Mouse (Mus musculus) neural tube, embryonic 10.5 days (tissue): ENCODE measurements at regions not wholly inside any gene's neighbourhood (a gene's known extent, or its start where the extent isn't known, plus 50 kb on each side); places are given as distances from the start of the nearest gene placed in this dataset.

ENCODE experiments used
- DNase-seq: peaks from one replicate; pipeline ENCODE4 v3.0.0-alpha.2; 2017; ENCODE audit warnings: low spot score; ENCODE audit errors: extremely low spot score

DNA sequence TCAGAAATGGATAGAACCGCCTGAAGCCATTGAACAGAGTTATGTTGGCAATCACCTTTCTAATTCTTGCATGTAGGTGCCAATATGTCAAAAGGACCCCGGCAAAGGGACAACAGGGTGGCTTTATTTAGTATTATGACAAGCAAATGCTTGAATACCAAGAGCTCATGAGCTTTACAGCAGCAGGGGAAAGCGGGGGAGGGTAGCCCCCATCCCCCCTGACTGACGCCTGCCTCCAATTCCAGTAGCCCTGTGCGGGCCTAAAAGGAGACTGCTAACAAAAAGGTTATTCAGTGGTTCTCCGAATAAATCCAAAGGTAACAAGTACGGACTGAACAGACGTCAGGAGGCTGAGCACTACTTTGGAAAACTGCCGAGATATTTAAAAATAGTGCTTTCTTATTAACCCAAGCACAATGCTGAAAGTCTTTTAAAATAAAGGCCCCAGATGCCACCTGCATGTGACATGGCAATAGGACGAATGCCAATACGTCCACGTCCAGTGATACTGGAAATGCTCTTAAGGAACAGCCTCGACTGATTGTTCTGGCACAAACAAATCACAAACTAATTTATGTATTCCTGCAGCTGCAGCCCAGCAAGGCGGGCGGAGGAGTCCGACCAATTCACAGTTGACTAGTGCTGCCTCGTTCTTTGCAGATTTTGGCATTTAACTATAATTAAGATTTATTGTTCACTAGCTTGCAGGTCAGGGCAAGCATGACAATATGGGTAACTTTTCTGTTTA lies 771.7 kb upstream of the Car8 start:
- DNase-seq: no peak

DNA sequence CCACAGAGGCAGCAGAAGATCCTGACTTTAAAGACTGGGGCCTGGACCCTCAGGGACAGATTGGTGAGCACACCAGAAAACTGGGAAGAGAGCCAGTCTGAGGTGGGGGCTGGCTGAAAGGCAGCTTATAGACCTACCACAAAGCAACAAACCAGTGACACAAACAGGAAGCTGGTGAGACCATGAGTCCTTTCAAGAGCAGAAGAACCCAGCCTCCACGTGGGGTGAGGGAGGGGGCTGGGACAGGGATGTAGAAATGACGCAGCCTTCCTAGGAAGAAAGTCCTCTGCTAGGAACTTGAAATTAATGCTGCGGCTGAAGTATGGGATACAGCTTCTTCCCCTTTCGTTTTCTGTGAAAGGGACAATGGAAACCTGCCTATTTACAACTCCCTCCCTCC lies 770.8 kb upstream of the Car8 start:
- no peak for DNase-seq

DNA sequence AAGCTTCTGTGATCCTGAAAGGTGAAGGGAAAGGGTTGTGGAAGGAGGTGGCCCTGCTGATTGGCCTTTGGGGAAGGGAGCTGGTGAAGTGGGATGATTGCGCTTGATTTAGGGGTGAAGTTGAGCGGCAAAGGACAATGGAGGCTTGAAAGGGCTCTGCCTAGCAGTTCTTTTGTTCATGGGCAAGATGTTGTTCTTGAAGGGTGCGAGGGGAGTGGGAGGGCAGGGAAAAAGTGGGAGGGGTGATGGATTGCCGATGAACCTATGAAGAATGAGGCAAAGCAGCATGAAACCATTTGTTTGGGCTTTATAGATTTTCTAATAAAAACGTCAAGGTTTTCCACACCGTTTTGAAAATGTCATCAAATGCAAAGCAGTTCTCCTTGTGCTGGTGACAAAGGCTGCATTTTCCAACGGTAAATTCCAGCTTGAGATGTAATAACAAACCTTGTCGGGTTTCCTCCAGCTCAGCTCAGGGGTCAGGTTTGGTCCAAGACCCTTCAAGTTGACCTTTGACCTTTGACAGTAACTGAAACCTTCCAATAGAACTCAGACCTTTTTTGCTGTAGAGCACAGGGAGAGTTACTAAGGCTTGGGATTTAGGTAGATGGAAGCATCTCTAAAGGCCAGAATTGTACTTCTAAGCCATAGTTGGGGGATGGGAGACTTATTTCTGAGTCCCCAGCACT lies 767.2 kb upstream of the Car8 start:
- peak; percentile 54 for DNase-seq

DNA sequence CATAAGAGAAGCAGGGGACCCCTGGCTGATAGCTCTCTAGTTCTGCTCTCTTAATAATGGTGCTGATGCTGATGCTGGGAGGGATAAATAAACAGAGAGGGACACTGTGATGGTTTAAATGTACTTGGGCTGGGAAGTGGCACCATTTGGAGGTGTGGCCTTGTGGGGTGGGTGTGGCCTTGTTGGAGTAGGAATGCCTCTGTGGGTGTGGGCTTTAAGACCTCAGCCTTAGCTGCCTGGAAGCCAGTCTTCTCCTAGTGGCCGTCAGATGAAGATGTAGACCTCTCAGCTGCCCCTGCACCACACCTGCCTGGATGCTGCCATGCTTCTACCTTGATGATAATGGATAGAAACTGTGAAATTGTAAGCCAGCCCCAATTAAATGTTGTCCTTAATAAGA lies 765.0 kb upstream of the Car8 start:
- DNase-seq: no peak

DNA sequence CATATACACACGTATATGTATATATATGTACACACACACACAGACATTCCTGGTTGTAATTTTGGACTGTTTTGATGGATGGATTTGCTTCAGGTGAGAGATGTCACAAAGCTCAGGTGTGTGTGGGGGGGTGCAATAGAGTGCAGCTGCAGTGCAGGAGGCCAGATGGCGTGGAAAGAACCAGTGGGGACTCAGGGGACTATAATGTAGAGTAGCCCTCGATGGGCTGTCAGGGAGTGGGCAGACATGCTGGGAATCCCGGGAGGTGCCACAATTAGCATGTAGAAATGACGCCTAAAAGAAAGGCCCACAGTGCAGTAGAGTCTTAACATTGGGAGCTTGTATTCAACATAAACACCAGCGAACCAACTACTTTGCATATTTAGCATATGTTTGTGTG lies 763.5 kb upstream of the Car8 start:
- no peak for DNase-seq

DNA sequence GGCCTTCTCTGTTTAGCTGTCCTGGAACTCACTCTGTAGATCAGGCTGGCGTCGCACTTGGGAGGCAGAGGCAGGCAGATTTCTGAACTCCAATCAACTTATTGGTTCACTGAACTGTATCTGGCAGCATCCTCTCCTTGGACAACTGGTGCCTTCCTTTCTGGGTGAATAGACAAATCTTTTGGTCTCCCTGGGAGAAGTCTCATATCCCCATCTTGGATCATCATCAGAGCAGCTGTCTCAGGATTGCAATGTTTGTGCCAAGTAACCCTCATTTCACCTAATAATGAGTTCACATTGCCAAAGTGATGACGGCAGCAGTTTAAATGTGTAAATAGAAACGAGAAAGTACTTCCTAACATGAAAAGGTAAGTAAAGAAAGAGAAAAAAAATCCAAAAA lies 759.8 kb upstream of the Car8 start:
- no peak for DNase-seq

DNA sequence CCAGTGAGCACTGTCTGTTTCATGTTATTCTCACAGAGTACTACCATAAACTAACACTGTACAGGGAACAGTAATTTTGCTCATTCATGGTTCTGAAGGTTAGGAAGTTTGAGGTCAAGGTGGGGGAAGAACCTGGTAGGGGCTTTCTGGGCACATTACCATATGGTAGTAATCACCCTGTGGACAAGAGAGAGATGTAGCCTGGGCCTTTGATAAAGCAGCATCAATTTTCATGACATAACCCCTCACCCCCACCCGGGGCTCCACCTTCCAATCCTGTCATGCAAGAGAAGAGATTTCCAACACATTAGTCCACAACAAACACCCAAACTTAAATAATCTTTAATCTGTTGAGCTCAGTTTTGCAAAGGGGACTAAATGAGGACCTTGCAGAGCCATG lies 753.3 kb upstream of the Car8 start:
- no peak for DNase-seq

DNA sequence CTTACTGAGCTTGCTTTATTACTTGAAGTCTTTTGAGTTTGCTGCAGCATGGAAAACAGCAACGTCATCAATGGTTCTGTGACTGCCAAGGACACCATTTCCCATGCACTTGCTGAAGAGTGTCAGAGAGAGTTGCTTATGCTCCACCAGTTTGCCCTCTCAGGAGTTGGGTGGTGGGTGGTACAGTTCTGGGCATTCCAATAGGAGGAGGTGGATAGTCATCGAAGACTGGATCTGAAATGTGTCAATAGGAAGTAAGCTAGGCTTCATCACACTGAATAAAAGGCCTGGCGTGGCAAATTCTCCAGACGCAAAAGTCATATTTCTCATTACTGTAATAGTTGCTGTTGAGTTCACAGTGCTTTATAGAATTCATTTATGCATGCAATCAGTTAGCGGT lies 751.7 kb upstream of the Car8 start:
- DNase-seq: no peak

DNA sequence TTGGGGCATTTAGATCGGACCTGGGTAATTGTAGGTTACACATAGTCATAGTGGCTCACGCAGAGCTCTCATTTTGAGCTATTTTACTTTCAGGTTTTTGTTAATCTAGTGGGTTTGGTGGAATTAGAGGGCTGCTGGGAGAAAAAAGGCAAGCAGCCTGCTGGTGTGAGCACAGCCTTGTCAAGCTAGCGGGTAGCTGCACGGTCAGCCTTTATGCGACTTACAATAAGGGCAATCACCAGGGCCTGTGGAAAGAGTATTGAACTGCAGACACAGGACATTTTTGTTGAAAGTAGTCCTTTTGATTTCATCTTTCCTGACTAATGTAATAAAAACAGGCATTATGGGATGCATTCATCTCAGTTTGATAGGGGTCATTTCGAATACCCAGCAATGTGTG lies 750.8 kb upstream of the Car8 start:
- no peak for DNase-seq

DNA sequence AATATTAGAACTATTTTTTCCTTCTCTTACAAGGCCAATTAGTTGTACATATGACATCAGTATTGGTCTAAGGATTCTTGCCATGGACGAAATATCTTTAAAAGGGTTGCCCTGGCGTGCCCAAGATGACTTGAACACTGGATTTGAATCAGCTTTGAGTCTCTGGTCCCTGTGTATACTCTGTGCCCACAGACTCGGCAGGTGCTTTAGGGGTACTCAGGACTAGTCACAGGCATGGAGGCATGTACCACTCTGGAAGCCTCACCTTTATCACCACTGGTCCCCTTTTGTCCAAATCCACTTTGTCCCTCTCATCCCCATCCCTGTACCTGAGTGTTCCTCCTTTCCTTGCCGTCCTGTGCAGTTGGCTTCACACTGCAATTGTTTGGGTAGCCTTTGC lies 750.3 kb upstream of the Car8 start:
- no peak for DNase-seq

DNA sequence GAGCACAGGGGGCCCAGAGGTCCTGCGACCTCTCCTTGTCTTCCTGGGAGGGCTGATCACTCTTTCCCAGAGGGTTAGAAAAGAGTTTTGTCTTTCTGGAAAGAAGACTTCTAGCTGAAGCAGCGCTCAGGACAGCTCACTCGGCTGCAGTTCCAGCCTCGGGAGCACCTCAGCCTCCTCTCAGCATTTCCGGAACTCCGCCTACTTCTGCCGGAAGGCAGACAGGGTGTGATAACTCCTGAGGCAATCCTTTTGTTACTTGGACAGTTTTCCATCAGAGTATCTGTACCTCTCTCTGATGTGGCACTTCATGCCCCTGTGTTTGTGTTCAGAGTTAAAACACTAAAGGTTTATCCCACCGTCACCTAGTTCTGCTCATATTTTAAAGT lies 749.5 kb upstream of the Car8 start:
- DNase-seq: no peak

DNA sequence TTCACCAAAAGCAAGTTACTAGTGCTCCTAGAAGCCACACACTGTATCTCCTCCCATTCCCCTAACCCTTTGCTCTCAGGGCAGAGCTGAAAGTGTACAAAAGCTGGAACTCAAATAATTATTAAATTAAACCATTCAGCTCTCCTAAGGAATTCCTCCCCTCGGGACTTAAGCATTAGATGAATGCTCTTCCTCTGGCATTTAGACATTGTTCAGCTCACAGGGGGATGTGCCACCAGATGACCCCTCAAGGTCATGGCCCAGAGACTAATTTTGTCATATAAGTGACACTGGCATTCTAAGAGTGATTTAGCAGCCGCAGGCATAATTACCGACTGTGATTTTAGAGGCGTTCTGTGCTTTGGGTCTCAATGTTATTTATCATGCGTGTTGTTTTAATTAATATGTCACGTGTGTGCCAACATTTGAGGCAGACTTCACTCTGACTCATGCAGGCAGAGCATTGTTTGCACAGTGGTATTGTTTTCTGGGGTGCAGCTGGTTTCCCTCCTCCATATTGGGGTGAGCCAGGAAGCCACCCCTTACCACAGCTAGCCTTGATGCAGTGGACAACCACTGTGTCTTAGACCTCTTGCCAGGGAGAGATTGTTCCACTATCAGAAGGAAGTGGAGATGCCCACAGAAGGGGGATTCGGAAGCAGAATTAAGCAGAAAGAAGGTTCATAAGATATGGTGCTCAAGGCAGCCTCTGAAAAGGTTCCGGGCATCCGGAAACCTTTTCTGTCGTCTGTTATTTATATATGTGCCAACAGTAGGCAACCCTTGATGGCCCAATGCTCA lies 748.9 kb upstream of the Car8 start:
- no peak for DNase-seq

DNA sequence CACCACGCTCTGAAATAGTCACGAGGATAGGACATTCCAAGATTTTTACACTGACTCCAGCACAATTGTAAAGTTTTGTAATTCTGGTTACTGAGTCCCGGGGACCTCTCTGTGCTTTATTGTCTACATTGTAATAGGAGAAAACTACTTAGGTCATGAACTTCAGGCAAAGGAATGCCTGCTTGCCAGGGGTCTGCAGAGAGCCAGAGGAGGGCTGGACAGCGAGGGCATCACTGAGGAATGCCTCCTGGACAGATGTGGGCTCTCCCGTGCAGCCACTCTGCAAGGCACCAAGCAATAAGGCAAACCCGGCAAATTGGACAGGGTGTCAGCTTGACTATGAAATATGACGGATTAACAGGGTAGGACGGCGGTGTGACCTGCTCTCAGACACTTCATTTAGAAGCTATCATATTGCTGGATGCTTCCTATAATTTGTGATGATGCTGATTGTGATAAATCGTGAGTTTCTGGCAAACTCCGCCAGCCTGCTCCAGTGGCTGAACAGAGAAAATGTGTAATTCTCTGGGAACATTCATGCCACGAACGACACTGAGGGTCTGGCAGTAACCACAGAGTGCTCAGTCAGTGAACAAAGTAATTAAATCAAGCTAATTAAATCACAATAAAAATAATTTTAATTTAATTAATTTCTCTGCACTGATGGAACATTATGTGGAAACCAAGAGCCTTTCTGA lies 747.7 kb upstream of the Car8 start:
- no peak for DNase-seq

DNA sequence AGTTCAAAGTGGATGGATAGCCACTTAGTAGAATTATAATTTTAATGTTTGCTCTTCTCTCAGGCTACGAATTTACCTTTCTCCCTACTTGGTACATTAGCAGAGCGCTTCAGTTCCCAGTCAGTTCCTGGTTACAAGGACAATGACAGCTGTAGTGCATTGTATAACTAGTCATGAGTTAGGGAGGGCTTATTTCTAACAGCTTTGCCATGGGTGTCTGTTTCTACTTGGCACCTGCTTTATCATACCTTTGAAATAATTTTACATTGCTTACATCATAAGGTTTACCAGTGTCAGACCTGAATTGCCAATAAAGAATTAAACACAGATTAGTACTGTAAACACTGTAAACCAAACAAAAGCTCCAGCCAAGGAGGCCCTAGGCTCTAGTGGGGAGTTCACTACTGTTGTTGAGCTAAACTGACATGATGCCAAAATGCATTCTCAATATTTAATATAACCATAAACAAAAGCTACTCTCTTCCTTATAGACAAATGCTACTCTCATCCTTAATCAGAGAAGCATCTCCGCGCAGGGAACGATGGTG lies 745.3 kb upstream of the Car8 start:
- DNase-seq: no peak

DNA sequence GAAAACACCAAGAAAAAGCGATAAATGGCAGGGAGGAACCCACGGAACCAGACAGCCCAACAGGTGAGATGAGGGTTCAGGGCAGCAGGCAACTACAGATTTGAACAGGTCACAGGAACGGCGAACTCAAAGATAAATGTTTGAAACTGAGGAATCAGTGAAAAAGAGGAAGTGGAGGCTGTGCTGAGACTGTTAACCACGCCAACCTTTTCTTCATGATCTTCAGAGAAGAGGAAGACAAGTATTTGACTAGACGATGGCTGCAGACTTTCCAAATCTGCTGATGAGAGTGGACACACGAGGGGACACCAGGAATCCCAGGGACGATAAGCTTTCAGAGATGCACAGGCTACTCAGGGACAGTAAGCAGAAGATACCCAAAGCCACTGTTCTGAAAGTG lies 740.1 kb upstream of the Car8 start:
- no peak for DNase-seq

DNA sequence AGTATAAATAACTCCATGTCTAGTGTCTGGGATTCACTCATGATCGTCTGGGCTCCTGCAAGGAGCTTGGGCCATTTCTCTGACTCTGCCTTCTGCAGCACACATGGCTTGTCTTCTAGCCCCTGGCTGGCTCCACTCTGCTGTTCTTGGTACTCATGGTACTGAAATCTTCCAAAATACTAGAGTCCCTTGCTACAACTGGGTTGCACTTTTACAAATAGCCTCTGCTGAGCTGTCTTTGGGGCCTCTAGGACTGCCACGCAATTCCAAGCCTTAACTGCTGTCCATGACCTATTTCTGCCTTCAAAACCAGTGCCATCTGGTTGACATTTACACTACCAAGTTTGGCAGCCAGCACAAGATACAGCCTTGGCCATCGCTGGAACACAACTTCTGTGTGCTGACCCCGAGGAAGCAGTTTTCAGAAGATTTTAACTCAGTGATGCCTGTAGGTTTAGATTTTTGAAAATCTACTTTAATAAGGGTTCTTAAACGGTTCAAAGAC lies 731.2 kb upstream of the Car8 start:
- no peak for DNase-seq

DNA sequence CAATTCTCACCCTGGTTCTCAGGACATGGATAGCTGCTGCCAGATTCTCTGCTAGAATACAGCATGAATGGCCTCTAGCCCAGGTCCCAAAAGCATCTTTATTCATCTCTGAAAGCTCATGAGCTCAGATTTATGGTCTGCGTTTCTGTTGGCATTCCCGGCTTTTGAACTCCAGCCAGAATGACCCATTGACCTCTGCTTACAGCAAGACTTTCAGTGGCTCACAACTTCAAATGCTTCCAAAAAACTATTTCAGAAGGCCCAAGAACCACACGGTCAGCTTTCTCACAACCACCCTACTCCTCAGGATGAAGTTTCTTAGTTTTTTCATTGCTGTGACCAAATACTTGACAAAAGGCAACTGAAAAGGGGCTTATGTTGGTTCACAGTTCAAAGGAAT lies 729.9 kb upstream of the Car8 start:
- DNase-seq: peak; percentile 61

DNA sequence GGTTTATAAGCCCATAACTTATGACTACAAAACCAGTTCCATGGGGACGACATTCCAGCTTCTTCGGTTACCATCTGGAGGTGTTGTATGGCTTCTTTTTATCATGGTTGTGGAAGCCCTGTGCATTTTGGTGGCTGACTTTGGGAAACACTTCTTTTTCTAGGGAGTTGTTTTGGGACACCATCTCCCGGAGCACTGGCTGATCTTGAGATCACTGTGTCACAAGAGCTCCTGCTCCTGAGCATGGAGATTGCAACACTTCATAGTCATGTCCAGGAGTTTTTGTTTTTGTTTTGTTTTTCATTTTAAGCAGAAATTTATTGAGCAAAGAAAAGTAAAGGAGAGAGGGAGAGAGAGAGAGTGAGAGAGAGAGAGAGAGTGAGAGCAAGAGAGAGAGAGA lies 729.1 kb upstream of the Car8 start:
- no peak for DNase-seq

DNA sequence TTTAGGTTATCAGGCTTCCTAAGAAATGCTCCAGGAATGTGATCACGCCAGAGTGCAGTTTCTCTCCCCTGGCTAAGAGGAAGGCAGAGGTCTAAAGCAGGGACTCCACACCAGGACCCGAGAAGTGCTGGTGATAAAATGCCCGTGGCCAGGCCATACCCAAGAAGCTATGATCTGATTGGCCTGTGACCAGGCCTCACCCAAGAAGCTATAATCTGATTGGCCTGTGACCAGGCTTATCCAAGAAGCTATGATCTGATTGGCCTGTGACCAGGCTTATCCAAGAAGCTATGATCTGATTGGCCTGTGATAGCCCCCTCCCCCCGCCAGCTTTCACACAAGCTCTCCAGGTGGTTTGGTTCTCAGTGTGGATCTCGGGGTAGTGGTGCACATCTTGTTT lies 726.7 kb upstream of the Car8 start:
- no peak for DNase-seq

DNA sequence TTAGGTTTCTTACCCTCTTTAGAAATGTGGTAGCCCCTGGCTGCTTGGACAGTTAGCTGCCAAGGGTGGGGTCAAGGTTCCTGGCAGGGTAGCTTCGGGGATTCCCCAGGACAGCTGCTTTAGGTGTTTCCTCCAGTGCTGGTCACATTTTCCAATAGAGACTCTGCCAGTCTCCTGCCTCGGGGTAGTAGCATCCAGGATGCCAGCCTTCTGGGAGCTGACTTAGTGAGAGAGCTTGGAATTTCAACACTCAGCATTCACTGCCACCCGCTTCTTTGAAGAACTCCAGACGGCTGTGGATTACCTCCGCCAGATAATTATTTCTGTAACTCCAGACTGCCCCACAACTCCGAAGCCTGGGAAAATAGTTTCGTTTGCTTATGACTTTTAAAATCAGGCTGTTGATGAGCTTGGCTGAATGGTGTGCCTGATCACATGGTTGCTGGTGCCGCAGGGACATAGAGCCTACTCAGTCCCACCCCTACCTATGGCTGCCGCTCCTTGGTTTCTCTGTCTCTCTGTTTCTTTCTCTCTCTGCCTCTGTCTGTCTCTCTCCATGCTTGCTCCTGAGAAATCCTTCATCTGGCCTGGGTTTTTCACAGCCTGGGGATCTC lies 724.2 kb upstream of the Car8 start:
- no peak for DNase-seq

DNA sequence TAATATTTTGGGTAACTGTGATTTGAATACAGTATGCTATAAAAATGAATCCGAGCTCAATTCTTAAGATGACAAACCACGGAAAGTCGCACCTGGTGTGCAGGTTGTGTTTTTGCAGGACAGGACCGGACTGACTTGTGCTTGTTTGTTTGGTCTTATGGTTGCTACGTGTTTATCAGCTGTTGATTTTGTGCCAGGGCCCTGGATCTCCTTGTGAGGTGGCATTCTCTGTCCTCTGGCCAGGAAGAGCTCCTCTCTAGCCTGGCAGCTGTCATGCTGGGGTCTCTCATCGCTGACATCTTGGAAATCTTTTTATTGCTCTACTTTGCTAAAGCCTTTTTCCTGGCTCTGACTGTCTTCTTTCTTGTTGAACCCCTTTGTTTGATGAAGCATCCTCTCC lies 723.0 kb upstream of the Car8 start:
- no peak for DNase-seq
